Mouse (Mus musculus): ENCODE measurements at regions not wholly inside any gene's neighbourhood (a gene's known extent, or its start where the extent isn't known, plus 50 kb on each side); places are given as distances from the start of the nearest gene placed in this dataset.

- Histone ChIP-seq H3K27ac (no peak overlapping the region), H3K4me1 (ENCODE audit: insufficient read depth, low read length) (no peaks in the 10 kb centered on the region), H3K9ac (replicated peaks; ENCODE audit: low read length) (no peak overlapping the region), H3K27me3 (ENCODE audit: insufficient read depth, low read length) (no peaks in the 10 kb centered on the region), H3K36me3 (ENCODE audit: insufficient read depth, low read length) (no peaks in the 10 kb centered on the region), H3K4me2 (ENCODE audit: low read depth, low read length) (no peak overlapping the region), H3K9me3 (ENCODE audit: low read length) (no peaks in the 10 kb centered on the region), H3K4me3 (ENCODE audit: low read length) (no peak overlapping the region)
- ATAC-seq (no peak), DNase-seq (ENCODE audit: low spot score) (no peak)
- TF ChIP-seq CTCF (IDR thresholded peaks at IDR 0.05; ENCODE audit: low read depth), result no peak
- WGBS, result 83% methylated on average over 4 of the region's 4 CpGs
Observed at GRCm38 (mm10) chr3:129449928-129450327, 82.2 kb upstream of the Elovl6 start.

GRCm38 (mm10) chr3:129450671-129451070 lies 81.5 kb upstream of the Elovl6 start:
- Histone ChIP-seq H3K27ac (no peak overlapping the region), H3K4me3 (ENCODE audit: low read length) (no peak overlapping the region), H3K9me3 (ENCODE audit: low read length) (no peaks in the 10 kb centered on the region), H3K27me3 (ENCODE audit: insufficient read depth, low read length) (no peaks in the 10 kb centered on the region), H3K36me3 (ENCODE audit: insufficient read depth, low read length) (no peaks in the 10 kb centered on the region), H3K4me1 (ENCODE audit: insufficient read depth, low read length) (no peaks in the 10 kb centered on the region), H3K4me2 (ENCODE audit: low read depth, low read length) (no peak overlapping the region), H3K9ac (replicated peaks; ENCODE audit: low read length) (no peak overlapping the region)
- DNase-seq (ENCODE audit: low spot score) (no peak), ATAC-seq (no peak)
- 81% methylated on average over 5 of the region's 5 CpGs for WGBS
- no peak for TF ChIP-seq CTCF (IDR thresholded peaks at IDR 0.05; ENCODE audit: low read depth)

GRCm38 (mm10) chr3:129470088-129470487 lies 62.1 kb upstream of the Elovl6 start:
- no peaks in the 10 kb centered on the region for H3K9me3 ChIP-seq (ENCODE audit: low read length)
- no peak overlapping the region for H3K9ac ChIP-seq (replicated peaks; ENCODE audit: low read length)
- no peaks in the 10 kb centered on the region for H3K36me3 ChIP-seq (ENCODE audit: insufficient read depth, low read length)
- no peaks in the 10 kb centered on the region for H3K4me1 ChIP-seq (ENCODE audit: insufficient read depth, low read length)
- H3K27me3 ChIP-seq (ENCODE audit: insufficient read depth, low read length), result no peaks in the 10 kb centered on the region
- no peak overlapping the region for H3K27ac ChIP-seq
- H3K4me3 ChIP-seq (ENCODE audit: low read length), result no peak overlapping the region
- no peak for TF ChIP-seq CTCF (IDR thresholded peaks at IDR 0.05; ENCODE audit: low read depth)
- DNase-seq (ENCODE audit: low spot score) (no peak), ATAC-seq (no peak)
- 74% methylated on average over 5 of the region's 5 CpGs for WGBS
- H3K4me2 ChIP-seq (ENCODE audit: low read depth, low read length), result no peak overlapping the region

- ATAC-seq (no peak), DNase-seq (ENCODE audit: low spot score) (no peak)
- H3K4me1 ChIP-seq (ENCODE audit: insufficient read depth, low read length), result no peaks in the 10 kb centered on the region
- H3K9me3 ChIP-seq (ENCODE audit: low read length), result no peaks in the 10 kb centered on the region
- no peak overlapping the region for H3K9ac ChIP-seq (replicated peaks; ENCODE audit: low read length)
- H3K36me3 ChIP-seq (ENCODE audit: insufficient read depth, low read length), result no peaks in the 10 kb centered on the region
- no peaks in the 10 kb centered on the region for H3K27me3 ChIP-seq (ENCODE audit: insufficient read depth, low read length)
- no peak overlapping the region for H3K27ac ChIP-seq
- no peak overlapping the region for H3K4me2 ChIP-seq (ENCODE audit: low read depth, low read length)
- TF ChIP-seq CTCF (IDR thresholded peaks at IDR 0.05; ENCODE audit: low read depth), result no peak
- 88% methylated on average over 1 of the region's 1 CpGs for WGBS
- H3K4me3 ChIP-seq (ENCODE audit: low read length), result no peak overlapping the region
Observed at GRCm38 (mm10) chr3:129471332-129471731, 60.8 kb upstream of the Elovl6 start.

GRCm38 (mm10) chr3:129472008-129472407 lies 60.1 kb upstream of the Elovl6 start:
- WGBS, result 91% methylated on average over 10 of the region's 10 CpGs
- no peak overlapping the region for H3K4me3 ChIP-seq (ENCODE audit: low read length)
- no peaks in the 10 kb centered on the region for H3K9me3 ChIP-seq (ENCODE audit: low read length)
- no peak for TF ChIP-seq CTCF (IDR thresholded peaks at IDR 0.05; ENCODE audit: low read depth)
- no peak overlapping the region for H3K27ac ChIP-seq
- H3K4me2 ChIP-seq (ENCODE audit: low read depth, low read length), result no peak overlapping the region
- DNase-seq (ENCODE audit: low spot score) (no peak), ATAC-seq (no peak)
- no peaks in the 10 kb centered on the region for H3K27me3 ChIP-seq (ENCODE audit: insufficient read depth, low read length)
- no peaks in the 10 kb centered on the region for H3K4me1 ChIP-seq (ENCODE audit: insufficient read depth, low read length)
- no peaks in the 10 kb centered on the region for H3K36me3 ChIP-seq (ENCODE audit: insufficient read depth, low read length)
- H3K9ac ChIP-seq (replicated peaks; ENCODE audit: low read length), result no peak overlapping the region

- H3K9me3 ChIP-seq (ENCODE audit: low read length), result no peaks in the 10 kb centered on the region
- no peak overlapping the region for H3K27ac ChIP-seq
- H3K4me3 ChIP-seq (ENCODE audit: low read length), result no peak overlapping the region
- H3K27me3 ChIP-seq (ENCODE audit: insufficient read depth, low read length), result no peaks in the 10 kb centered on the region
- no peak for DNase-seq (ENCODE audit: low spot score)
- no peak for TF ChIP-seq CTCF (IDR thresholded peaks at IDR 0.05; ENCODE audit: low read depth)
- ATAC-seq, result no peak
- H3K36me3 ChIP-seq (ENCODE audit: insufficient read depth, low read length), result no peaks in the 10 kb centered on the region
- no peaks in the 10 kb centered on the region for H3K4me1 ChIP-seq (ENCODE audit: insufficient read depth, low read length)
- H3K9ac ChIP-seq (replicated peaks; ENCODE audit: low read length), result no peak overlapping the region
- WGBS, result 91% methylated on average over 7 of the region's 7 CpGs
- H3K4me2 ChIP-seq (ENCODE audit: low read depth, low read length), result no peak overlapping the region
Observed at GRCm38 (mm10) chr3:129474451-129474850, 57.7 kb upstream of the Elovl6 start.

GRCm38 (mm10) chr3:129476250-129476649 lies 55.9 kb upstream of the Elovl6 start:
- 89% methylated on average over 4 of the region's 4 CpGs for WGBS
- no peak for TF ChIP-seq CTCF (IDR thresholded peaks at IDR 0.05; ENCODE audit: low read depth)
- no peak for DNase-seq (ENCODE audit: low spot score)
- Histone ChIP-seq H3K9ac (replicated peaks; ENCODE audit: low read length) (no peak overlapping the region), H3K9me3 (ENCODE audit: low read length) (no peaks in the 10 kb centered on the region), H3K4me2 (ENCODE audit: low read depth, low read length) (no peak overlapping the region), H3K36me3 (ENCODE audit: insufficient read depth, low read length) (no peaks in the 10 kb centered on the region), H3K27me3 (ENCODE audit: insufficient read depth, low read length) (no peaks in the 10 kb centered on the region), H3K4me1 (ENCODE audit: insufficient read depth, low read length) (no peaks in the 10 kb centered on the region), H3K4me3 (ENCODE audit: low read length) (no peak overlapping the region), H3K27ac (no peak overlapping the region)
- ATAC-seq, result no peak

Data from hindbrain, postnatal 0 days (tissue).